Mouse (Mus musculus) Patski (cell line): ENCODE results near the gene Trp53. TPM values are rescaled to one million over a fixed set of nuclear protein-coding genes. Genes with fewer than 3 reads are reported as not detected.

Experiments used
- ATAC-seq: fragments of 100-300 bp; one replicate; pipeline ENCODE4 v1.8.0; 2021
- CTCF ChIA-PET: fragments of 350-600 bp; sonication (Branson Sonifier 250); formaldehyde crosslinking; loops from one replicate; lab custom pipeline; 2022; ENCODE audit warnings: inconsistent platforms; lab: Charles Lee
- POLR2A ChIA-PET: fragments of 350-600 bp; sonication (Branson Sonifier 250); formaldehyde crosslinking; loops from one replicate; lab custom pipeline; 2022; ENCODE audit warnings: antibody characterized with exemption, inconsistent platforms; lab: Charles Lee
- DNase-seq: peaks from one replicate; pipeline ENCODE4 v3.0.0-alpha.2; 2011; ENCODE audit warnings: low read depth, low spot score
- H3K27me3 ChIP-seq: fragments of 371-371 bp; one replicate; pipeline ENCODE4 v1.5.1; 2021
- CTCF ChIP-seq: fragments of 100-300 bp; IDR thresholded peaks from one replicate; pipeline ENCODE4 v1.5.1; 2021
- in situ Hi-C: fragments of 300-500 bp; cut with MboI; formaldehyde crosslinking; loops from 3 replicates; pipeline ENCODE4 v1.11.1; 2018; ENCODE audit warnings: low pct_unique_long_range_greater_than_20kb, mixed read lengths
- polyA plus RNA-seq: library from polyadenylated mRNA; unstranded; gene quantifications from one replicate; pipeline ENCODE4 v1.2.3, GENCODE M21; 2021

Gene Trp53
- polyA plus RNA-seq, 1 experiment from 2014 or later, result 92.8 TPM

GRCm38 (mm10) chr11:69591899-69592637 lies 11.9 kb downstream of the Trp53 start:
- ChIA-PET POLR2A (no interaction called here), CTCF (no interaction called here)
- ATAC-seq (no peak), DNase-seq (no peak)
- H3K27me3 ChIP-seq, result no peaks in the 10 kb centered on the region
- in situ Hi-C loops, result no loop called here
- TF ChIP-seq CTCF, result no peak

DNA sequence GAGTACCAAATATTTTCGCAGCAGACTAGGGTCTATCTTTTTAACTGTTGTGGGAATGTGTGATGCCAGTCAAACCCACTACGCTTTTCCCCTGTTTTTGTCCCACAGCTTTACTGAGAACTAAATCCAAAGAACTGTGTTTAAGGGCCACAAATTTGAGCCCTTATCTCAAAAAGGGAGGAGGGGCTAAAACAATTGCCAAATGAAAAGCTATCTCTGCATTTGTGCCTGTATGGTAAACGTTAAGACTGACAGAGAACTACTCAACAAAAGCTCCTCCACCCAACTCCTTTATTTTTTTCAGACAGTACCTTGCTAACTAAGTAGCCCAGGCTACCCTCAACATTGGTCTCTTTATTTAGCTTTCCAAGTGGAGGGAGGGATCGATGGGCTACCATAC lies 12.6 kb downstream of the Trp53 start:
- ChIA-PET POLR2A (no interaction called here), CTCF (no interaction called here)
- no peaks in the 10 kb centered on the region for H3K27me3 ChIP-seq
- ATAC-seq (no peak), DNase-seq (no peak)
- in situ Hi-C loops, result no loop called here
- no peak for TF ChIP-seq CTCF

GRCm38 (mm10) chr11:69594853-69595252 lies 14.7 kb downstream of the Trp53 start:
- H3K27me3 ChIP-seq, result no peaks in the 10 kb centered on the region
- POLR2A ChIA-PET, result no interaction called here
- no peak for ATAC-seq
- no peak for DNase-seq
- CTCF ChIA-PET, result no interaction called here
- TF ChIP-seq CTCF, result no peak
- in situ Hi-C loops, result no loop called here

GRCm38 (mm10) chr11:69599436-69599835 lies 19.3 kb downstream of the Trp53 start:
- DNase-seq (no peak), ATAC-seq (no peak)
- in situ Hi-C loops, result no loop called here
- POLR2A ChIA-PET, result interaction anchor here (0.6 to 0.9 kb wide), 2 partner anchors 53 to 322 kb away, joined by 3 to 4 read pairs; no protein-coding TSS in a partner anchor
- H3K27me3 ChIP-seq, result peaks cover 6% of the 10 kb centered on the region
- no peak for TF ChIP-seq CTCF
- CTCF ChIA-PET, result no interaction called here

DNA sequence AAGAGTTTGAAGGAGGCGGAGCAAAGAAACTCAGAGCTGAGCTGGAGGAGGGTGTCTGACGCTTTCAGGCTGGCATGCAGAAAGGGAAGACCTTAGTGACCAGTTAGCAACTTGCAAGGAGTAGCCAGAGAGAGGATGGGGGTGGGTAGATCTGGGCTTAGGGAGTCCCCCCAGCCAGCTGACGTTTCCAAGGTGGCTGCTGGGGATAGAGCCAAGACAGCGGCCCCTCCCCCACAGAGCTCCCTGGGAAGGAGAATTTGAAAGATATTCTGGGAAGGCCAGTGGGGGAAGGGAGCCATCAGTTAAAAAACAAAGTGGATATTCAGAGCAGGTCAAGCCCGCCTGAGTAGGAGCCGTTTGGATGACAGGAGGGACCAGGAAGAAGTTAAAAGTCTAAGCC lies 19.9 kb downstream of the Trp53 start:
- in situ Hi-C loops, result no loop called here
- CTCF ChIA-PET, result interaction anchor here (1.1 kb wide), 1 partner anchor 20 kb away, joined by 3 read pairs; the partner anchor contains the start of genes Trp53 and Wrap53
- TF ChIP-seq CTCF, result no peak
- POLR2A ChIA-PET, result interaction anchor here (0.9 kb wide), 1 partner anchor 53 kb away, joined by 4 read pairs; no protein-coding TSS in a partner anchor
- DNase-seq (no peak), ATAC-seq (no peak)
- peaks cover 9% of the 10 kb centered on the region for H3K27me3 ChIP-seq

GRCm38 (mm10) chr11:69601768-69602167 lies 21.6 kb downstream of the Trp53 start:
- CTCF ChIA-PET, result no interaction called here
- no peak for TF ChIP-seq CTCF
- H3K27me3 ChIP-seq, result peaks cover 15% of the 10 kb centered on the region
- POLR2A ChIA-PET, result no interaction called here
- no peak for DNase-seq
- ATAC-seq, result no peak
- in situ Hi-C loops, result no loop called here

DNA sequence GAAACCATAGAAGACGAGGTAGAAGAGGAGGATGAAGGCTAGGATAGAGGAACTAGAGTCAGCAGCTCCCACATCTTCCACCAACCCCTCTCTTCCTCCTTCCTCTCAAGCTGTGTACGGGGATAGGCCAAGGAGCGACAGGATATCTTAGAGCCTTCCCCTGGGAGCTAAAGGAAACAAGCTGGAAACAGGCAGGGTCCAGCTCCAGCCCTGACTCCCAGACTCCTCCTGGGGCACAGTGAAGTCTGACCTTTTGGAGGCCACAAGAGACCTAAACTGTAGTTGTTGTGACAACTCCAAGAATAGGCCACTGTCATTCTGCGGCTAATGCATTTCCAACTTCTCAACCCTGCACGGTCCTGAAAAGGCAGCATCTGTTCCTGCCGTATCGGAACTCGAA lies 23.4 kb downstream of the Trp53 start:
- ATAC-seq (no peak), DNase-seq (no peak)
- in situ Hi-C loops, result no loop called here
- H3K27me3 ChIP-seq, result peaks cover 26% of the 10 kb centered on the region
- no peak for TF ChIP-seq CTCF
- ChIA-PET CTCF (no interaction called here), POLR2A (no interaction called here)

GRCm38 (mm10) chr11:69604347-69604746 lies 24.2 kb downstream of the Trp53 start:
- ATAC-seq (no peak), DNase-seq (no peak)
- in situ Hi-C loops, result no loop called here
- ChIA-PET CTCF (no interaction called here), POLR2A (no interaction called here)
- peaks cover 28% of the 10 kb centered on the region for H3K27me3 ChIP-seq
- no peak for TF ChIP-seq CTCF

DNA sequence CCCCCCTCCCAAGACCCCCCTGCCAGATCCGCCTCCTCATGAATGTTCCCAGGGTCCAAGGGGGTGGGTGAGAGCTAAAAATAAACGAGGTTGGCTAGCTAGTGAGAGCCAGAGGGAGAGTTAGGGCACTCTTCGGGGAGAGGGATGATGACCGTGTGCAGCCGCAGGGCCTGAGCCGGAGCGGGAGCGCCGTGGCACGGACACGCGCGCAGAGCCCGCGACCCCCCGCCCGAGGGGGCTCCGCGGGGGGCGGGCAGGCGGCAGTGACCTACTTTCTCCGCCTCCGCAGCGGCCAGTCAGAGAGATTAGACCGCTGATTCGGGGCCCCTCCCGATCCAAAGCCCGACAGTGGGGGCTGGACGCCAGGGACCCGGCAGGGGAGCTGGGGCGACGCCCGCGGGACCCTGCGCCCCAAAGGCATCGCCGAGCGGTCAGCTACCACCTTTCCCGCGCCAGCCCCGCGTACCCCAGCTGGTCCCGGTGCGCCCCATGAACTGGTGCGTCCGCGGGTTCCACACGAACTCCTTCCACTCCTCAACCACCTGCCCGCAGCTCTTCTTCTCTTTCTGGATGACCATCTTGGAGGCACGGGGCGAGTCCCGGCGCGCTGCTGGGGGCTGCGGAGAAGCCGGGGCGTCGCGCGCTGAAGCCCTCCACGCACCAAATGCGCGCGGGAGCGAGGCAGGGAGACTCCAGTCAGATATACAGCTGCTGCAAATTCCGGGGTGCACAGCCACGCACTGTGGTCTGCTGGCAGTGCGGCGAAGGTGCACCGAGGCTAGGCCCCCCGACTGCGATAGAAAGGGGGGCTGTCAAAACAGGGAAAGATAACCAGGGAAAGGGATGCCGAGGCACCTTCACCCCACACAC lies 24.9 kb downstream of the Trp53 start:
- DNase-seq (no peak), ATAC-seq (no peak)
- in situ Hi-C loops, result no loop called here
- H3K27me3 ChIP-seq, result peaks cover 34% of the 10 kb centered on the region
- POLR2A ChIA-PET, result no interaction called here
- no peak for TF ChIP-seq CTCF
- CTCF ChIA-PET, result no interaction called here

GRCm38 (mm10) chr11:69605726-69606490 lies 25.7 kb downstream of the Trp53 start, which contains the start of gene Atp1b2:
TSS of gene Atp1b2 (minus strand) at chr11:69605942.
- no peak for TF ChIP-seq CTCF
- no peak for ATAC-seq
- CTCF ChIA-PET, result no interaction called here

More at GRCm38 (mm10) chr11:69605726-69606490, 25.7 kb downstream of the Trp53 start, which contains the start of gene Atp1b2:
- in situ Hi-C loops, result no loop called here
- POLR2A ChIA-PET, result interaction anchor here (0.6 kb wide), 1 partner anchor 129 kb away, joined by 4 read pairs; no protein-coding TSS in a partner anchor
- H3K27me3 ChIP-seq, result peaks cover 34% of the 10 kb centered on the region
- no peak for DNase-seq
